ENCODE assay signal across 18 mouse cellular contexts in genomic region chr13:113440137-113440536, GRCm38 (mm10).
"Had no signal": no experiment of that assay in that cellular context is flagged by ENCODE, and none has a peak within 500 bp of the region (broad histone marks: within the 10 kb centered on the region; RNA-seq: fewer than 3 reads in every experiment).

No protein-coding gene starts in this region.

- DNase-seq: lung, adult 18-20 months; lung, postnatal 10 days; lung, postnatal 4 days; midbrain, embryonic 14.5 days; right cerebral cortex, adult 18-20 months; right cerebral cortex, postnatal 25 days; right cerebral cortex, postnatal 4 days; spleen, adult 18-20 months; thymus, adult 18-20 months; thymus, postnatal 14 days; thymus, postnatal 36 days had no signal

- H3K9ac ChIP-seq: lung, embryonic 15.5 days; midbrain, embryonic 12.5 days; neural tube, embryonic 13.5 days; neural tube, embryonic 15.5 days had no signal

- H3K27ac ChIP-seq: lung, embryonic 15.5 days; midbrain, embryonic 10.5 days; midbrain, embryonic 12.5 days; neural tube, embryonic 13.5 days; neural tube, embryonic 15.5 days had no signal

- H3K4me3 ChIP-seq: lung, embryonic 15.5 days; midbrain, embryonic 10.5 days; midbrain, embryonic 12.5 days; myocyte; neural tube, embryonic 13.5 days; neural tube, embryonic 15.5 days had no signal

- H3K27me3 ChIP-seq: lung, embryonic 15.5 days; midbrain, embryonic 12.5 days; neural tube, embryonic 13.5 days; neural tube, embryonic 15.5 days had no signal

- H3K4me2 ChIP-seq: lung, embryonic 15.5 days; midbrain, embryonic 12.5 days; neural tube, embryonic 13.5 days; neural tube, embryonic 15.5 days had no signal

- ATAC-seq: midbrain, embryonic 16.5 days had no signal

- H3K36me3 ChIP-seq: lung, embryonic 15.5 days; midbrain, embryonic 10.5 days; midbrain, embryonic 12.5 days; neural tube, embryonic 13.5 days; neural tube, embryonic 15.5 days had no signal

- H3K9me3 ChIP-seq: lung, embryonic 15.5 days; midbrain, embryonic 10.5 days; midbrain, embryonic 12.5 days; neural tube, embryonic 13.5 days; neural tube, embryonic 15.5 days had no signal

- H3K4me1 ChIP-seq: midbrain, embryonic 10.5 days; midbrain, embryonic 12.5 days; neural tube, embryonic 13.5 days had no signal
